Mouse (Mus musculus) right cerebral cortex, postnatal 25 days (tissue): ENCODE measurements around the gene Abca7.
"Not testable (repeated sequence)": the region's sequence is repeated elsewhere in the genome, so short reads cannot be mapped to it uniquely, and the experiment has no call there.

ENCODE experiments used
- DNase-seq: peaks from one replicate; pipeline ENCODE4 v3.0.0; 2022

Gene Abca7

GRCm38 (mm10) chr10:79996272-79997033 is at the start of gene Abca7:
TSS of gene Abca7 (plus strand) at chr10:79996494.
- peak; percentile 93 for DNase-seq

- no peak for DNase-seq
Observed at GRCm38 (mm10) chr10:79946752-79947322, 49.5 kb upstream of the Abca7 start.

- DNase-seq: no peak
Observed at GRCm38 (mm10) chr10:79947502-79947901, 48.8 kb upstream of the Abca7 start.

- DNase-seq: no peak
Observed at GRCm38 (mm10) chr10:79949873-79950272, 46.4 kb upstream of the Abca7 start.

GRCm38 (mm10) chr10:79950661-79951060 is 45.6 kb upstream of the Abca7 start:
- no peak for DNase-seq

- DNase-seq: no peak
Observed at GRCm38 (mm10) chr10:79953946-79954345, 42.3 kb upstream of the Abca7 start.

GRCm38 (mm10) chr10:79955691-79956090 is 40.6 kb upstream of the Abca7 start:
- DNase-seq: no peak

- no peak for DNase-seq
Observed at GRCm38 (mm10) chr10:79956643-79957154, 39.6 kb upstream of the Abca7 start.

- DNase-seq: peak; percentile 61
Observed at GRCm38 (mm10) chr10:79958140-79958816, 38.0 kb upstream of the Abca7 start.

- DNase-seq: not testable (repeated sequence)
Observed at GRCm38 (mm10) chr10:79959412-79959811, 36.9 kb upstream of the Abca7 start.

- peak; percentile 99 for DNase-seq
Observed at GRCm38 (mm10) chr10:79959847-79960601, 36.3 kb upstream of the Abca7 start, which contains the start of gene Wdr18. TSS of gene Wdr18 (plus strand) at chr10:79960152.

- DNase-seq: no peak
Observed at GRCm38 (mm10) chr10:79960671-79961294, 35.5 kb upstream of the Abca7 start.

- no peak for DNase-seq
Observed at GRCm38 (mm10) chr10:79964727-79965126, 31.6 kb upstream of the Abca7 start.

- DNase-seq: no peak
Observed at GRCm38 (mm10) chr10:79965325-79965724, 31.0 kb upstream of the Abca7 start.

GRCm38 (mm10) chr10:79966886-79967400 is 29.4 kb upstream of the Abca7 start:
- DNase-seq: no peak

GRCm38 (mm10) chr10:79968181-79968580 is 28.1 kb upstream of the Abca7 start:
- no peak for DNase-seq

GRCm38 (mm10) chr10:79969124-79969568 is 27.1 kb upstream of the Abca7 start:
- DNase-seq: no peak

GRCm38 (mm10) chr10:79970415-79971182 is 25.7 kb upstream of the Abca7 start, which contains the start of gene Grin3b:
TSS of gene Grin3b (plus strand) at chr10:79970715.
- no peak for DNase-seq

- no peak for DNase-seq
Observed at GRCm38 (mm10) chr10:79971183-79971497, 25.2 kb upstream of the Abca7 start.

GRCm38 (mm10) chr10:79972831-79973230 is 23.5 kb upstream of the Abca7 start:
- DNase-seq: no peak

GRCm38 (mm10) chr10:79974087-79974486 is 22.2 kb upstream of the Abca7 start:
- no peak for DNase-seq
